Mouse (Mus musculus) heart, adult 2 months (tissue): ENCODE results near the gene Tbce.

Source experiments
- CTCF ChIP-seq: fragments of 200-600 bp; IDR thresholded peaks from 2 replicates; pipeline ENCODE4 v1.8.1; 2022; ENCODE audit warnings: antibody characterized with exemption, mild to moderate bottlenecking, moderate library complexity
- EP300 ChIP-seq: fragments of 200-500 bp; IDR thresholded peaks from 2 replicates; pipeline ENCODE4 v1.6.1; 2011; ENCODE audit warnings: low read depth, low read length, control low read depth; ENCODE audit not compliant: insufficient read depth
- POLR2A ChIP-seq: fragments of 200-500 bp; IDR thresholded peaks from 2 replicates; pipeline ENCODE4 v1.6.1; 2011; ENCODE audit warnings: mild to moderate bottlenecking, low read depth, low read length, control low read depth; ENCODE audit not compliant: insufficient read depth

GRCm38 (mm10) chr13:14014001-14014400 lies 25.4 kb downstream of the Tbce start:
- TF ChIP-seq CTCF (no peak), EP300 (no peak), POLR2A (no peak)
